Comparison of ENCODE assay signal across 8 mouse cellular contexts in the genomic region with DNA sequence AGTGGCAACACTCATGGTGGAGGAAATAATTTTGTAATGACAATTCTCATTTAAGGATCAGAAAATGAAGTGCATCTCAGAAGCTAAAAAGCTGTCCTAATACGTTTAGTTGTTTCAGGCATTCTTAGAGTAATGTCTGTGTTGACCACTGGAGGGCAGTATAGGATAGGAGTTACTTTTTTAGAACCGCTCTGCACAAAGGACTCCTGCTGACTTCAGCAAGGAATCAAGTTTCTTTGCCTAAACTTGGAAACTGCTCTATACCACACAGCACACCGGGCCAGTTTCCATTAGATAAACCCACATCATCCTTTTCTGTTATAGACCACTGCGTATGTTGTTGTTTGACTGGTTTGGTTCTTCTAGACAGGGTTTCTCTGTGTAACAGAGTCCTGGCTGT. TPM values are rescaled to one million over a fixed set of nuclear protein-coding genes. Genes with fewer than 3 reads are reported as not detected.
A peak's percentile ranks its signal among the peaks of the same experiment; 100 is the strongest.
DNase-seq lines count a peak whose midpoint lies in the region; ATAC-seq and TF ChIP-seq lines count a peak whose summit lies in the region.

No protein-coding gene starts in this region.

- peak; percentile 80 for ATAC-seq in lung, embryonic 14.5 days (ENCODE audit: insufficient read depth)

- H3K9ac ChIP-seq in lung, embryonic 14.5 days: no peak overlapping the region

- no peaks in the 10 kb centered on the region for H3K27me3 ChIP-seq in lung, embryonic 14.5 days (ENCODE audit: insufficient read depth, low read length)

- H3K4me3 ChIP-seq in lung, embryonic 14.5 days (ENCODE audit: low read depth, low read length): no peak overlapping the region

- H3K9me3 ChIP-seq in lung, embryonic 14.5 days (ENCODE audit: low read depth, low read length): no peaks in the 10 kb centered on the region

- H3K4me1 ChIP-seq in lung, embryonic 14.5 days (ENCODE audit: insufficient read depth): no peaks in the 10 kb centered on the region

- intact Hi-C loops in heart, postnatal 14 days (cut with DNase I): loop anchor here (2.0 to 10.0 kb wide), 7 partner anchors 70 to 1374 kb away; no protein-coding TSS in a partner anchor

- no peaks in the 10 kb centered on the region for H3K36me3 ChIP-seq in lung, embryonic 14.5 days (ENCODE audit: insufficient read depth)

- peak; percentile 67 for DNase-seq in adrenal gland, postnatal 14 days
- DNase-seq in adrenal gland, postnatal 25 days: no peak
- peak; percentile 90 for DNase-seq in NIH3T3 (ENCODE audit: low read depth)
- peak; percentile 75 for DNase-seq in embryo, embryonic 9.5 days (ENCODE audit: extremely low spot score)
- DNase-seq in heart, postnatal 14 days: peak; percentile 17 to 73
- peak; percentile 69 to 75 for DNase-seq in kidney, postnatal 36 days
- peak; percentile 93 for DNase-seq in lung, embryonic 14.5 days
- DNase-seq in retina, postnatal 7 days (ENCODE audit: low read depth, low spot score): peak; percentile 48

- WGBS in lung, embryonic 14.5 days: 19% methylated on average over 4 of the region's 4 CpGs

- no peak overlapping the region for H3K27ac ChIP-seq in lung, embryonic 14.5 days (ENCODE audit: low read depth)

- peak; percentile 82 for TF ChIP-seq CTCF in lung, embryonic 14.5 days (IDR thresholded peaks at IDR 0.05; ENCODE audit: low read depth)

- H3K4me2 ChIP-seq in lung, embryonic 14.5 days: no peak overlapping the region

RNA-seq across cellular contexts. Expression of gene Sf3b5, which starts 11.4 kb away (rescaled TPM):
- total RNA-seq in adrenal gland, postnatal 14 days (2021): 11.0 and 11.2 TPM in 2 replicates
- 13.1 and 14.2 TPM in 2 replicates for total RNA-seq in adrenal gland, postnatal 25 days (2021)
- total RNA-seq in heart, postnatal 14 days (2021): 1 to 10 TPM; 5.9 to 6.1 TPM
- 42.3 and 44.2 TPM in 2 replicates for polyA plus RNA-seq in lung, embryonic 14.5 days (2014; fragmentation: Nextera tagmentation; extraction: Ambion mirVana)

RNA-seq across cellular contexts. Expression of gene Plagl1, which starts 43.7 kb away (rescaled TPM):
- 13.0 and 15.7 TPM in 2 replicates for total RNA-seq in adrenal gland, postnatal 14 days (2021)
- total RNA-seq in adrenal gland, postnatal 25 days (2021): 6.1 and 7.5 TPM in 2 replicates
- 10 to 100 TPM; 22.7 to 23.3 TPM for total RNA-seq in heart, postnatal 14 days (2021)
- 206 and 216 TPM in 2 replicates for polyA plus RNA-seq in lung, embryonic 14.5 days (2014; fragmentation: Nextera tagmentation; extraction: Ambion mirVana)

RNA-seq across cellular contexts. Expression of gene Stx11, which starts 52.5 kb away (rescaled TPM):
- total RNA-seq in adrenal gland, postnatal 14 days (2021): 6.2 and 6.7 TPM in 2 replicates
- 13.1 and 16.1 TPM in 2 replicates for total RNA-seq in adrenal gland, postnatal 25 days (2021)
- total RNA-seq in heart, postnatal 14 days (2021): 1 to 10 TPM; 1.8 to 1.9 TPM
- 1.4 and 2.3 TPM in 2 replicates for polyA plus RNA-seq in lung, embryonic 14.5 days (2014; fragmentation: Nextera tagmentation; extraction: Ambion mirVana)
